Mouse (Mus musculus): ENCODE data around the gene Nrarp.

DNA sequence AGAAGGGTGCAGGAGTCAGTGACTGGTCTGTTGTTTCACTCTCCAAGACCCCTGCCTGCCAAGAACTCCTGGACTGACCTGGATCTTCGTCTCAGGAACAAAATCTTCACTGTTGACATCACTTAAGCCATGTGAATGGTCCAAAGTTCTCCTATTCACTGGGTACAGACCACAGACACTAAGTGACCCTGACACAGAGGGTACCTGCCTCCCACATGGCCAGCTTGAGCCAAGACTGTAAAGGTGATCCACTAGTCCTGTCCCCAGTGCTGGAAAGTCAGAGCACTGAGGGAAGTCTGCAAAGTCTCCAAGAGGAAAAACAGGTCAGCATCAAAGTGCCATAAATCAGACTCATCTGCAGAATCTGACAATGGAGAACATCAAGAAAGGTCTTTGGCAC is 27.0 kb downstream of the Nrarp start:
- TF ChIP-seq POLR2A (IDR thresholded peaks at IDR 0.05; ENCODE audit: low read depth, low read length) (no peak), CTCF (IDR thresholded peaks at IDR 0.05; ENCODE audit: borderline replicate concordance, insufficient read depth, low read length) (no peak)

Measured in embryonic fibroblast, embryonic 13.5 days (primary cell).